Mouse (Mus musculus) liver, postnatal 0 days (tissue): ENCODE results near the gene Spata3. TPM values are rescaled to one million over a fixed set of nuclear protein-coding genes. Genes with fewer than 3 reads are reported as not detected.

Experiments
- ATAC-seq: fragments of 200-750 bp; cut with Nextera tagmentation; 2 replicates; pipeline ENCODE4 v1.8.0; 2017; ENCODE audit warnings: mild to moderate bottlenecking, moderate library complexity
- DNase-seq: peaks from one replicate; pipeline ENCODE4 v3.0.0-alpha.2; 2016
- H3K27ac ChIP-seq: fragments of 300-500 bp; sonication (generic); 2 replicates; pipeline ENCODE4 v1.5.1; 2014; ENCODE audit warnings: antibody characterized with exemption, moderate library complexity, mild to moderate bottlenecking, low read depth
- H3K27me3 ChIP-seq: fragments of 300-500 bp; sonication (generic); 2 replicates; pipeline ENCODE4 v1.6.1; 2014; ENCODE audit warnings: low read length, control low read depth, mixed read lengths; ENCODE audit not compliant: insufficient read depth
- H3K36me3 ChIP-seq: fragments of 300-500 bp; sonication (generic); replicated peaks from 2 replicates; pipeline ENCODE4 v1.6.1; 2014; ENCODE audit warnings: mild to moderate bottlenecking, control low read depth, low read length, moderate library complexity, mixed read lengths; ENCODE audit not compliant: insufficient read depth
- H3K4me1 ChIP-seq: fragments of 300-500 bp; sonication (generic); 2 replicates; pipeline ENCODE4 v1.6.1; 2014; ENCODE audit warnings: antibody characterized with exemption, mild to moderate bottlenecking, control low read depth; ENCODE audit not compliant: insufficient read depth
- H3K4me2 ChIP-seq: fragments of 300-500 bp; sonication (generic); 2 replicates; pipeline ENCODE4 v1.6.1; 2014; ENCODE audit warnings: low read depth, mild to moderate bottlenecking, low read length, moderate library complexity, mixed read lengths
- H3K4me3 ChIP-seq: fragments of 300-500 bp; sonication (generic); 2 replicates; pipeline ENCODE4 v1.5.1; 2014; ENCODE audit warnings: low read depth, low read length
- H3K9ac ChIP-seq: fragments of 300-500 bp; sonication (generic); replicated peaks from 2 replicates; pipeline ENCODE4 v1.6.1; 2014; ENCODE audit warnings: mild to moderate bottlenecking, moderate library complexity
- H3K9me3 ChIP-seq: fragments of 300-500 bp; sonication (generic); 2 replicates; pipeline ENCODE4 v1.6.1; 2016; ENCODE audit warnings: mild to moderate bottlenecking, control low read depth, low read length, mixed read lengths
- CTCF ChIP-seq: sonication (generic); IDR thresholded peaks from 2 replicates; pipeline ENCODE4 v1.5.1; 2016; ENCODE audit warnings: antibody characterized with exemption, low read depth
- EP300 ChIP-seq: IDR thresholded peaks from 2 replicates; pipeline ENCODE4 v1.6.1; 2016; ENCODE audit warnings: antibody characterized with exemption, low read depth, mild to moderate bottlenecking
- WGBS: fragments of 180-500 bp; shearing (Covaris S2); extraction: QIAGEN DNeasy Blood & Tissue Kit; methylation state at CpG from one replicate; pipeline ENCODE4 v1.1.7; 2014; ENCODE audit not compliant: insufficient replicate concordance; 5-methylcytosine and 5-hydroxymethylcytosine counted together
- polyA plus RNA-seq: library from polyadenylated mRNA; unstranded; fragments of >200 nt; fragmentation: Nextera tagmentation; extraction: Ambion mirVana; gene quantifications from 2 replicates; pipeline ENCODE4 v1.2.1, GENCODE M21; 2015

The Spata3 gene
- 0.09 TPM in 2 replicates for polyA plus RNA-seq

DNA sequence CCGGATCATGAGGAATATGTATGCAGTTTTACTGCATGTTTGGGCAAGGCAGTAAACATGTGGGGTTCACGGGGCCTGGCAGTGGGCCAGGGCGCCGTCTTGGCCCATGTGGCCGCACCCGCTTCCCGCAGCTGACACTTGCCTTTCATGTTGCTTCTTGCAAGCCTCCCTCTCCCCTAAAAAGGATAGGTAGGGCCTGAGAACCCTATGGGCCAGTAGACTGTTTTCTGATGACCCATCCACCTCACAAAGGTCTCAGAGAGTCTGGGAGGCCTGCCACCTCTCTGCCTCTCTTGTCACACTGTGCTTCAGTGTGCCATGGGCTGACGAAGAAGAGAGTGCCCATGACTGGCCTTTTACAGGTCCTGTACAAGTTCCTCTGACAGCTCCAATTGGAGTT is at the start of gene Spata3:
Spata3 (plus strand) TSS at position 301 of the 400 bp plus-strand sequence.
- WGBS: 79% methylated on average over 8 of the region's 8 CpGs
- Histone ChIP-seq H3K27ac (no peak within 1 kb of the TSS), H3K4me1 (0 out of 2 replicates have a peak, but pooled peaks cover 3% of the 10 kb centered on the region), H3K9ac (no peak within 1 kb of the TSS), H3K4me3 (no peak within 1 kb of the TSS), H3K9me3 (no peaks in the 10 kb centered on the region), H3K4me2 (no peak within 1 kb of the TSS), H3K36me3 (no peaks in the 10 kb centered on the region), H3K27me3 (peaks cover 16% of the 10 kb centered on the region)
- no peak for ATAC-seq
- no peak for TF ChIP-seq CTCF
- no peak for TF ChIP-seq EP300
- no peak for DNase-seq

DNA sequence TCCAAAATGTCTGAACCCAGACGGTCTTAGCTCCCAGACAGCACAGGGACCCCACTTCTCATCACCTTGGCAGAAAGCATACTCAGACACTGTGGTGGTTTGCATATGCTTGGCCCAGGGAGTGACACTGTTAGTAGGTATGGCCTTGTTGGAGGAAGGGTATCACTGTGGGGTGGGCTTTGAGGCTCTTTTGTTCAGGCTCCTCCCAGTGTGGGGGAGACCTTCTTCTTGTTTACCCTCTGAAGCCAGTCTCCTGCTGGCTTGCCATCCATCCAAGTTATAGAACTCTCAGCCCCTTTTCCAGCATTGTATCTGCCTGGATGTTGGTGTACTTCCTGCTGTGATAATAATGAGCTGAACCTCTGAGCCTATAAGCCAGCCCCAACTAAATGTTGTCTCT is 47.5 kb upstream of the Spata3 start:
- DNase-seq (no peak), ATAC-seq (no peak)
- H3K27me3 ChIP-seq: no peaks in the 10 kb centered on the region
- WGBS: 57% methylated on average over 1 of the region's 1 CpGs
- H3K9ac ChIP-seq: no peak overlapping the region
- no peaks in the 10 kb centered on the region for H3K36me3 ChIP-seq
- H3K9me3 ChIP-seq: no peaks in the 10 kb centered on the region
- TF ChIP-seq CTCF (no peak), EP300 (no peak)
- H3K4me2 ChIP-seq: no peak overlapping the region
- H3K4me1 ChIP-seq: no peaks in the 10 kb centered on the region
- H3K4me3 ChIP-seq: no peak overlapping the region
- no peak overlapping the region for H3K27ac ChIP-seq

DNA sequence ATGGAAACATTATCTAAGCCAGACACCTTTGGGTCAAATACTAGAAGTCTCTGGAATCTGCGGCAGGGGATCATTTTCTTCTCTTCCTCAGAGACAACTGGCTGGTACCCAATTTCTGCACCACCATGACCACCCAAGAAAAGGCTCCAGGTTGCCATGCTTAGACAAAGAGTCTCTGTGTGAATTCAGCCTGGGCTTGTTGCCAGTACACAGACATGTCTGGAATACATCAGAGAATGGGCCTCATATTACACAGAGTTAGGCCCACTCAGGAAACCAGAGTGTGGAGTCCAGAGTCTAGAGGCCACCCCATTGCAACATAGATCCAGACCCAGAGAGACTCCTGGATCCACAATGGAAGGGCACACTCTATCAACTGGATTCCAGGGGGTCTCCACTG is 47.1 kb upstream of the Spata3 start:
- H3K27me3 ChIP-seq: no peaks in the 10 kb centered on the region
- no peaks in the 10 kb centered on the region for H3K4me1 ChIP-seq

DNA sequence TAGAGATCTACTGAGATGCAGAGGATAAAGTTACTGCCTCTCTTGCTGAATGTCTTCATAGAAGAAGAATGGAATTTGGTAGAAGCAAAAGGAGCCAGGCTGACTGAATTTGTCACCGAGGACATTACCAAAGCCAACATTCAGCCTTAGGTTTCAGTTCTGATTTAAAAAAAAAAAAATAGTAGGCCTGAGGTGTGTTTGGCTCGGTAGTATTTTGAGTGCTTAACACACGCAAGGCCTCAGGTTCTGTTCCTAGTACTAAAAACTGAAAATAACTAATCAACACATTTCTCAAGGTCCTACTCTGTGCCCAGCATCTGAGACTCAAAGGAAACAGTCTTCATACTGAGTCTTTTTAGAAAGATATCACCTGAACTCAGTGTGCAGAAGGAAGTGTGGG is 45.5 kb upstream of the Spata3 start:
- no peaks in the 10 kb centered on the region for H3K36me3 ChIP-seq
- WGBS: 79% methylated on average over 3 of the region's 3 CpGs
- H3K4me1 ChIP-seq: no peaks in the 10 kb centered on the region
- ATAC-seq: no peak
- DNase-seq: no peak
- H3K27me3 ChIP-seq: no peaks in the 10 kb centered on the region
- no peak overlapping the region for H3K27ac ChIP-seq
- H3K9ac ChIP-seq: no peak overlapping the region
- no peak overlapping the region for H3K4me3 ChIP-seq
- no peak for TF ChIP-seq CTCF
- no peak for TF ChIP-seq EP300
- H3K9me3 ChIP-seq: no peaks in the 10 kb centered on the region
- no peak overlapping the region for H3K4me2 ChIP-seq

More for the DNA sequence above, 47.1 kb upstream of the Spata3 start:
- DNase-seq (no peak), ATAC-seq (no peak)
- H3K36me3 ChIP-seq: no peaks in the 10 kb centered on the region
- H3K4me3 ChIP-seq: no peak overlapping the region
- H3K9me3 ChIP-seq: no peaks in the 10 kb centered on the region
- H3K27ac ChIP-seq: no peak overlapping the region
- TF ChIP-seq EP300 (no peak), CTCF (no peak)
- no peak overlapping the region for H3K9ac ChIP-seq
- WGBS: 81% methylated on average over 1 of the region's 1 CpGs
- no peak overlapping the region for H3K4me2 ChIP-seq

DNA sequence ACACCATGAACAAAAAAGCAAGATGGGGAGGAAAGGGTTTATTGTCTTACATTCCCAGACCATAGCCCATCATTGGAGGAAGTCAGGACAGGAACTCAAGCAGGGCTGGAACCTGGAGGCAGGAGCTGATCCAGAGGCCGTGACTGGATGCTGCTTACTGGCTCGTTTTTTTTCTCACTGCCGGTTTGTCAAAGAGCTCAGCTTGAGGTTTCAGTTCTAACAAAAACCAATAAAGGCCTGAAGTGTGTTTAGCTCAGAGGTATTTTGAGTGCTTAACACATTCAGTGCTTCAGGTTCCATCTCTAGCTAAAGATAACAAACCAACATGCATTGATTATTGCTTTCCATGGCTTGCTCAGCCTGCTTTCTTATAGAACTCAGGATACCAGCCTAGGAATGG is 44.3 kb upstream of the Spata3 start:
- H3K9ac ChIP-seq: no peak overlapping the region
- ATAC-seq: no peak
- DNase-seq: no peak
- H3K4me2 ChIP-seq: no peak overlapping the region
- no peaks in the 10 kb centered on the region for H3K4me1 ChIP-seq
- H3K4me3 ChIP-seq: no peak overlapping the region
- WGBS: 52% methylated on average over 3 of the region's 3 CpGs
- H3K36me3 ChIP-seq: no peaks in the 10 kb centered on the region
- H3K27ac ChIP-seq: no peak overlapping the region
- H3K27me3 ChIP-seq: no peaks in the 10 kb centered on the region
- no peak for TF ChIP-seq EP300
- TF ChIP-seq CTCF: no peak
- H3K9me3 ChIP-seq: no peaks in the 10 kb centered on the region

DNA sequence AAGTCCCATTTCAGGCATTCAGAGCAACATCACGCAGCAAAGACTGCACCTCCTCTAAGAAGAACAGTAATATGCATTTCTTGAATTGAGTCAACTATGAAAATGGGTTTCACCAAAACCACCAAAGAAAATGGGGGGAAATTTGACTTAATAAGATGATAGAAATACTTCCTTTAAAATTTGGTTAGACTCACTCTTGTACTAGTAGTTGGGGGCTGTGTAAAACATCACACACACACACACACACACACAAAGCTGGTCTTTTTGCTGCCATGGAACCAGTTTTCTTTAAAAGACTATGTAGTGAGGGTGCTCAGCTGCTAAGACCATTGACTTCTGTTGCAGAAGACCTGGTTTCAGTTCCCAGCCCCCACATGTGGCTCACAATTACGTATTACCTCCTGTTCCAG is 43.1 kb upstream of the Spata3 start:
- H3K27me3 ChIP-seq: no peaks in the 10 kb centered on the region
- 66% methylated on average over 2 of the region's 2 CpGs for WGBS

DNA sequence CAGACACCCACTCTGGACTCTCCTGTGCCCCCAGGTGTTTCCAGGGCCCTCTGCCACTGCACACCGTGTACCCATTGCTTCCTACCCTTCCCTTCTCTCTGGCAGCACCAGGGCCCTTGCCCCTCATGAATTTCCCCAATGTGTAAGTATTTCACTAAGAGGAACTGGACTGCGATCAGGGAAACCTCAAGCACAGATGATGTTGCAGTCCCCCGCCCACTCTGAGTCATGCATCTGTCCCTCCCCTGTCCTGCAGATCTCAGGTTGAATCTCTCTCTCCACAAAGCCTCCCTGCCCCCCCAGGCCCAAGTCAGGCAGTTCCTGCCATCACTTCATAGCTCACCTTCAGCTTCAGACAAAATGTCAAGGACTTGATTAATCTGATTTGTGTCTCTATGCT is 38.9 kb upstream of the Spata3 start:
- Histone ChIP-seq H3K4me2 (no peak overlapping the region), H3K27me3 (no peaks in the 10 kb centered on the region), H3K27ac (no peak overlapping the region), H3K4me3 (no peak overlapping the region), H3K36me3 (no peaks in the 10 kb centered on the region), H3K9me3 (no peaks in the 10 kb centered on the region), H3K4me1 (peaks cover 2% of the 10 kb centered on the region; the same call in 1 of the 2 replicates), H3K9ac (no peak overlapping the region)
- TF ChIP-seq EP300 (no peak), CTCF (no peak)
- DNase-seq (no peak), ATAC-seq (no peak)
- WGBS: 25% methylated on average over 3 of the region's 3 CpGs

More for the DNA sequence above, 43.1 kb upstream of the Spata3 start:
- H3K27ac ChIP-seq: no peak overlapping the region
- H3K4me2 ChIP-seq: no peak overlapping the region
- ATAC-seq (no peak), DNase-seq (no peak)
- H3K9me3 ChIP-seq: no peaks in the 10 kb centered on the region
- no peaks in the 10 kb centered on the region for H3K36me3 ChIP-seq
- H3K4me3 ChIP-seq: no peak overlapping the region
- TF ChIP-seq EP300 (no peak), CTCF (no peak)
- no peaks in the 10 kb centered on the region for H3K4me1 ChIP-seq
- no peak overlapping the region for H3K9ac ChIP-seq
